Mouse (Mus musculus) right cerebral cortex, adult 18-20 months (tissue): ENCODE measurements at regions not wholly inside any gene's neighbourhood (a gene's known extent, or its start where the extent isn't known, plus 50 kb on each side); places are given as distances from the start of the nearest gene placed in this dataset.

Source experiments
- DNase-seq: peaks from one replicate; pipeline ENCODE4 v3.0.0; 2022; ENCODE audit warnings: mixed read lengths

DNA sequence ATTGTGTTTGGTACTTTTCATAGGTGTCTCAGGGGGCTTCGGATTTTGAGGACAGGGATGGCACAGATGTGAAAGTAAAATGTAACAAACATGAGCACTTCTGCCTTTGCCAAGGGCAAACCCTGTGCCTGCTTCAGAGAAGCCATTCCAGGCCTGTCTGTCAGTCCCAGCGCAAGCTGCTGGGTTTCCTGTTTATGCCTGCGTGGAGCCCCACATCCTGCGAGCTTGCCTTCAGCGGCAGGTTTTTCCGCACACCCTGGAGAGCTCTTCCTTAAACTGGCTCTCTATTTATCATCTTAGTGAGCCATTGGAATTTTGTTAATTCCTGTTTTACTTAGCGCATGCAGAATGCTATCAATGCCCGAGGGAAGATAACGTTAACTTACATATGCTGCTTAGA is 159.5 kb downstream of the Zfp281 start:
- DNase-seq = no peak

- no peak for DNase-seq
Observed at GRCm38 (mm10) chr1:136788979-136789513, 164.3 kb downstream of the Zfp281 start.

DNA sequence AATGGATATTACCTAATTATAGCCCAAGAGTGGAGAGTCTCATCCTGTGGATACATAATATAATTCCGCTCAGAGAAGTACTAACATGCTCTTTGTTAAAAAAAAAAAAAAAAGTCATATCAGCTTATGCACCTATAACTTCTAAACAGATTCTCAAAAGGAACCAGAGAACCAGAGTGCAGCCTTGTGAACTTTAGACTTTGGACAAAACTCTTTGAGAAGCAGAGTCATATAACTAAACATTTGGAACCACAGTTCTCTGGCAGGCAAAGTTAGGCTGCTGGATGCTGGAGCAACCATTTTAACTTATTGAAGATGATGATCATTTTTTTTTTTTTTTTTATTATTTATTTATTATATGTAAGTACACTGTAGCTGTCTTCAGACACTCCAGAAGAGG is 166.9 kb downstream of the Zfp281 start:
- no peak for DNase-seq
